Mouse (Mus musculus) 3T3-L1 (cell line): ENCODE data around the gene Crabp2.

Experiments used
- DNase-seq: peaks from one replicate; pipeline ENCODE4 v3.0.0-alpha.2; 2015; ENCODE audit warnings: low read depth, low spot score

Crabp2 gene

DNA sequence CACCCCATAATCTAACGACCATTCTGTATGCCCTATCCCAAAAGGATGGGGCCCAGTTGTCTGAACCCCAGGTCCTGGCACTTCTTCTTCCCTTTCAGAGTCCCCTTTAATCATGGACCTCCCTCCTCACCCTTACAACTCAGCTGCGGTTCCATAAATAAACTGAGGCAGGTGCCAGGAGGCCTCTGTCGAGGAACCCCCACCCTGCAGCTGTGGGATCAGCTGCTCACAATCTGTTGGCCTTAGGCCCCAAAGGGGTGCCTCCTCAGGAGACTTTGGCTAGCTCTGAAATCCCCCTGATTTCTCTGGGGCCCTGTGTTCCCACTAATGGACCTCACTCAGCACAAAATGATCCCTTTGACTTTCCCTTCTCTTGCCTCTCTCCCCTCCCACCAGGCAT is 35.6 kb downstream of the Crabp2 start:
- DNase-seq = no peak

DNA sequence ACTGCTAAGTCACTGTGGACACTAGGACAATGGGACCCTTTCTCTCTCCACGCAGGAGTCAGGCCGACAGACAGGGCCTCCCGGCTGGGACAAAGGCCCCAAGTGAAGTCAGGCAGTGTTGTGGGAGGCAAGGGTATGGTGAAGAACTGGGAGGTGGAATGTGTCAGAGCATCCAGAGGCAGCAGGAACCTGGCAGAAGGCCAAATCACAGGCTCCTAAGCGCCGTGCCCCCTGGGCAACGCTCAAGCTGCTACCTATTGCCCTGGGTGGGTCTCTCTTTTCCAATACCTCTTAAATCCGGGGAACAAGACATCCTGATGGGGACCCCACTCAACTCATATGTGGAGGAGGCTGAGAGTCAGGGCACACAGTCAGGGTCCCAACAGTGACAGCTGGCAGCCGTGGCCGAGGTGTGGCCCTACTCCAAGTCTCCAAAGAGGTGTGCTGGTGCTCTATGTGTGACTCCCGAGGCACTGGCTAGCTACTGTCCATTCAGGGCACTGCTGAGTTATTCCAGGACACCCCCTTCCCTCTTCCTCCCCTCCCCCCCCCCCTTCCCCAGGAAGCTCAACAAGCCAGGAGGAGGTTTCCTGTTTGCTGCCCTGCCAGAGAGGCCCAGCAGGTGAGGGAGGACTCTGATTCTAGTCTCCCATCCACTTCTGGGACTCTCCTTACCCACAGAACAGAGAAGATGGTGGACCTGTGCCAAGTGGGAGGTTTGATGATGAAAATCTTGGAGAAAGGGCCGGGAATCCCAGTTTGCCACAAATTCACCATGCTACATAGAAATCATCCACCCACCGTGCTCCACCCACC is 37.2 kb downstream of the Crabp2 start:
- peak; percentile 67 for DNase-seq

DNA sequence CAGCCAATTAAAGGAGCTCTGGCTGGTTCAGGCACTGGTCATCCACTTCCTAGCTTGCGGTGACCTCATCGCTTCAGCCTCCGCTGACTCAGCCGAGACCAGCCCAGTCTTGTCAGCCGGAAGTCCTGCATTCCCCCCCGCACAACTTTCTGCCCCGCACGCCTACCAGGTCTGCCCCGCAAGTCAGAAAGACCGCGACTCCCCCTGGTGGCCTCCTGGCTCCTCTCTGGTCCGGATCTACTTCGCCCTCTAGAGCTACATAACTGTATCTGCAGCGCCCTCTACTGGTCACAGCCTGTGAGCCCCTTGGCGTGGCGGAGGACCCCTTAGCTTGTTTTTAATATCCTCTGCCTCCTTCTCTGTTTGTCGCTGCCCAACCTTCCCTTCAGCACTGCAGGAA is 38.4 kb downstream of the Crabp2 start:
- DNase-seq = peak; percentile 97

DNA sequence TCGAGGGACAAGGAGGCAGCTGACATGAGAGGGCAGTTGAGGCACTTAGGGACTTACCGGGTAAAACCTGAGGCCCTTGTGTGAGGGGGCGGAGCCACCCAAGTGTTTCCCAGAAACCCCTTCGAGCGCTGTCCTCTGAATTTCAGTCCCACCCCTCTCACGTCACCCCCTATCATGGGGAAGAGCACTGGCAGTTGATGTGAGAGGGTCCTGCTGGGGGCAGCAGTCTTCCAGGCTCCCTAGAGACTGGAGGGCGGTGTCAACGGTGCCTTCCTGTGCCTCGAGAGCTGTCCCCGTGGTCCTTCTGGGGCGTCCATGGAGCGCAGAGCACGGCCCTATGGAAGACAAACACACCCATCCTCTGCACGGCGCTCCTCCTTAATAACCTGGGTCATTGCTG is 39.2 kb downstream of the Crabp2 start:
- no peak for DNase-seq

DNA sequence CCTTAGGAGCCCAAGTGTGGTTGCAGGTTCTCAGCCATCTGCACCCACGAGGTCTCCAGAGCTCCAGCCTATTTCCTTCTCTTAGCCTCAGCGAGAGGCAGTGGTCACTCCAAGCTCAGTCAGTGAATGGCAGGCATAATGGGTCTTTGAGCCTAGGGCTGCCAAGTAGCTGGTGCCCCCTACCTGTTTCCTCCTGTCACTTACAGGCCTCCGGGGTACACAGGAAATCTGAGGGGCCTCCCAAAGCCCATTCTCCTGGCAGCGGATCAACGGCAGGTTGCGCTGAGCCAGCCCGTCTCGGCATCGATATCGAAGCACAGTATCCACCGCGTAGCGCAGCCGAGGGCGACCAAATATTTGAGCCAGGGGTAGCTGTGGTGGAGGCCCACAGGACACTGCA is 39.6 kb downstream of the Crabp2 start:
- no peak for DNase-seq

DNA sequence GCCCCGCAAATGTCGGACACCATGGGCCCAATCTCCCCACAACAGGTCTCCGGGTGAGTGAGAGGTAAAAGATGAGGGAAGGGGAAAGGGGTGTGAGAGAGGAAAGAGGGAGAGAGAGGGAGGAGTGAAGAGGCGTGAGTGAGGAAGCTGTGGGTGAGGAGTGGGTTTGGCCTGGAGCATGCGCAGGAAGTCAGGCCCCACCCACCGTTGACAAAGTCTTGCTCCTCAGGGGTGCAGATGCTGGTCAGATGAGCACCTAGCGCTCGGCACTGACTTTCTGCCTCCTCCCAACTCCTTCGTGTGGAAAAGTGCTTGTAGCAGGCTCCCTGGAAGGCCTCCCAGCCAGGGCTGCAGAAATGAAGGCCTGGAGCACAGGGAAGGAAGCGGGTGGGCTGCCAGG is 41.5 kb downstream of the Crabp2 start:
- no peak for DNase-seq

DNA sequence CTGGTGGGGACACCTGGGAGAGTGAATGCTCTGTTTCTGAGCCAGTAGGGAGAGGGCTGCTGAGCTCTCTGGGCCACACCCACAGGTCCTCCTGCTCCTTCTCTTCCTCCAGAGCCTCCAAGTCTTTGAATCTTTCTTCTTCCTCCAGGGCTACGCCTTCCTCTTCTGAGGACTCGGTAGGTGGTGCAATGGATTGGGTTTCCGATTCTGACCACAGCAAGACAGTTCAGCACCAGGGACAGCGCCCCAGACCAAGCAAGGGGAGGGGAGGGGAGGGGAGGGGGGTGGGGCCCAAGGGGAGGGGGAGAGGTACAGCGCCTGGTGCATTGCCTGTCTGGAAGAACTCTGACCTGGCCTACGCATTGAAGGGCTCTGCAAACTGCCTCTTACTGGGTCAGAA is 45.0 kb downstream of the Crabp2 start:
- DNase-seq = peak; percentile 50

DNA sequence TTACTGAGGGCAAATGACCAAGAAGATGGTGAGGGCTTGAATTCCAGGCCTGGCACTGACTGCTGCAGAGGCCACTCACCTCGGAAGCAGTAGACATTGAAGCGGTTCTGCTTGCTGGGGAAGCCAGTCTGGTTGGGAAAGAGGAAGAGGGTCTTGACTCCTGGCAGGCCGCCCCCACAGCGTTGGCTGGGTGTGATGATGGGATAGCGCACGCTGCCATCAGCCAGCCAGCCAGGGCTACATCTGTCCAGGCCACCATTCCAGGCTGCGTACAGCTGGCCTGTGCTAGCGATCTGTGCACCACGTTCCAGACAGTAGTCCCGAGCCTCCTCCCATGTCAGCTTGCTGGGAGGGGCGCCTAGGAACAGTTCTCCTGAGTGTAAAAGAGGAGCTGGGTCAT is 46.9 kb downstream of the Crabp2 start:
- no peak for DNase-seq

DNA sequence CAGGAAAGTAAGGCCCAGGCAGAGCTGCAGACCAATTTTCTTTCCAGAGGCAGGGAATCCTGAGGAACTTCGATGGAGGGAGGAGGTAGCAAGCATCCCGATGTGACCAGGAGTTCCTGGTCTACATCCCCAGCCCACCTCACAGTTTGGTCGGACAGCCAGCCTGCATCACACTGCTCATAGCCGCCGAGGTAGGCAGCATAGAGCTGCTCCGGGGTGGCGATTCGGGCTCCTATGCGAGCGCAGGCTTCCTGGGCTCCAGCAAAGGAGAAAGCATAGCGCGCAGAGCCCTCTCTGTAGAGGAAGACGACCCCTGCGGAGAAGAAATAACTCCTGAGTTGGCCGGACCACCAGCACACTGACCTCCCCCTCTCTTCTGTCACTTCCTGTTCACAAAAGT is 47.9 kb downstream of the Crabp2 start:
- no peak for DNase-seq

DNA sequence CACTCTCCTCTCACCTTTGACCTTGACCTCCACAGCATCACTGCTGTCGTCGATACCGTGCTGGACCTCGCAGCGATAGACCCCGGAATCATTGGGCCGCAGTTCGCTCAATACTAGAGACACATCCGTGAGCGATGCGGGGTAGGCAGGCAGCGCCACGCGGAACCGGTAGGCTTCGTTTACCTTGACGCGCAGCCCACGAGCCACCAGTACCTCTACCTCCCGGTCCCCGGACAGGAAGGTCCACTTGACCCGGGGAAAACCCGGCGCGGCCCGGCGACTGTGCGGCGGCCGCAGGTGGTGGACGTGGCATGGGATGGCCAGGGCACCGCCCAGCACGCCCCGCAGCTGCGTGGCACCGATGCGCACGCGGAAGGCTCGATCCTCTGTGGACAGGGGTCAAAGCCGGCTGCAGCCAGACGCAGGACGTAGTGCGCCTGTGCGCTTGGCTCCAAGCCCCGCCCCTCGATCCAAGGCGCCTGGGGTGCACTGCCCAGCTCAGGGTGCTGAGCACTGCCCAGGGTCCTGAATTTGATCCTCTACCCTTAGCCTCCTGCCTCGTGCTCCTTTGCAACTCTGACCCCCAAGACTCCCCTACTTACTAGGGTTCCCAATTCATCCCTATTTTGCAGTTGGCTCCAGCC is 48.6 kb downstream of the Crabp2 start:
- no peak for DNase-seq

DNA sequence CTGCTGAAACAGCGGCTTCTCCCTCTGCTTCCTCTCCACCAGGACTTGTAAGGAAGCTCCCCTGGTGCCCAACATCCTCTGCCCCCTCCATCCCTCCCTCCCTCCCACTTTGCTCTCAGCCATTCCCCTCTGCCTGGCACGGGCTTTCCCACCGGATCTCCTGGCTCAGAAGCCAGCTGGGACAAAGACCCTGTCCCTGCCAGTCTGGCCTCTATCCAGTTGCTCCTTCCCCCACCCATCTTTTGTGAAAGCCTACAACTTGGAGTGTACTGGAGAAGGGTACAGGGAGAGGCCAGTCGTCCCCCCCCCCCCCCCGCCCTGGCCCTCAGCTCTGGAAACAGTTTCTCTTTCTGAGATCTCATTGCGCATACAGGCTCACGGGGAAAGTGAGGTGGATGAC is 50.3 kb downstream of the Crabp2 start:
- DNase-seq = no peak

DNA sequence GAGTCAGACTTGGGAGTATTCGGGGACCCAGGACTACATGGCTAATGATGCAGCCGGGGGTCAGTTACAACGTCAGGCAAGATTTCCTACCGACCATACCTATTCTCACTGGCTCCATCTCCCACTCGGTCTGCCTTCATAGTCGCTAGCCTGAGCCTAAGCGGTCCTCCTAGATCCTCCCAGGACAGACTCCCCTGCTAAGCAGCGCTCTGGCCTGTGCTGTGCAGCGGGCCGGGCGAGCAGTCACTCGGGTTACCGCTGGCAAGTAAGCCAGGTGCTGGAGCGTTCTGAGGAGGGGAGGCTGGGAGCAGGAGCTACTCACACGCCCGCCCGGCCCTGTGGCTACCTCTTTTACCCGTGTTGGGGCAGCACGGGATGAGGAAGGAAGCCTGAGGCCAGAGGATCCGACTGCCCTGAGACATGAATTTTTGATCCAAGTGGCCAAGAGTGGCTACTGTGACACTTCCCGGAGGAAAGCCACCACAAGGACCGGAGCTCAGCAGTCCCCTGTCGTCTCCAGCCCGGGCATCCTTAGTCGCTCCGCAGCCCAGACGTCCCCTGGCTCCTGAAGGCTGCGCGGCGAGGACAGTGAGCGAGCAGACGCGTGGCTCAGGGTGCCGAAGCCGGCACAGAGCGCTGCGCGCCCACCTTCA is 50.9 kb downstream of the Crabp2 start:
- no peak for DNase-seq

DNA sequence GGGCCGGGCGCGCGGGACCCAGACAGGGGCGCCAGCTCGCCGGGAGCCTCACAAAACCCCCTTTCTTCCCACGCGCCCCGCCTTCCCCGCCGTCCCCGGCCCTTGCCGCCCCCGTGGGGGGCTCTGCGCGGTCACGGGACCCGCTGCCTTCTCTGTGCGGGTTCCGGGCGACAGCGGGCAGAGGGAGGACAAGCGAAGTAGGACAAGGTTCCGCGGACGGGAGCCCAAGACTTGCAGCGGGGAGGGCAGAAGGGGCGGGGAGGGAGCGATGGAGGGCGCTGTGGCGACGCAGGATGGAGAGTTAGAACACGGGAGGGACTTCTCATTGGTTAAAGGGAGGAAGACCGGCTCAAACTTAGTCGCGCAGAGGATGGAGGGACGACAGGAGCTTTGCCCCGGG is 51.7 kb downstream of the Crabp2 start, which contains the start of gene Bcan:
Gene Bcan (minus strand): TSS at position 50 of the 400 bp plus-strand sequence.
- no peak for DNase-seq

DNA sequence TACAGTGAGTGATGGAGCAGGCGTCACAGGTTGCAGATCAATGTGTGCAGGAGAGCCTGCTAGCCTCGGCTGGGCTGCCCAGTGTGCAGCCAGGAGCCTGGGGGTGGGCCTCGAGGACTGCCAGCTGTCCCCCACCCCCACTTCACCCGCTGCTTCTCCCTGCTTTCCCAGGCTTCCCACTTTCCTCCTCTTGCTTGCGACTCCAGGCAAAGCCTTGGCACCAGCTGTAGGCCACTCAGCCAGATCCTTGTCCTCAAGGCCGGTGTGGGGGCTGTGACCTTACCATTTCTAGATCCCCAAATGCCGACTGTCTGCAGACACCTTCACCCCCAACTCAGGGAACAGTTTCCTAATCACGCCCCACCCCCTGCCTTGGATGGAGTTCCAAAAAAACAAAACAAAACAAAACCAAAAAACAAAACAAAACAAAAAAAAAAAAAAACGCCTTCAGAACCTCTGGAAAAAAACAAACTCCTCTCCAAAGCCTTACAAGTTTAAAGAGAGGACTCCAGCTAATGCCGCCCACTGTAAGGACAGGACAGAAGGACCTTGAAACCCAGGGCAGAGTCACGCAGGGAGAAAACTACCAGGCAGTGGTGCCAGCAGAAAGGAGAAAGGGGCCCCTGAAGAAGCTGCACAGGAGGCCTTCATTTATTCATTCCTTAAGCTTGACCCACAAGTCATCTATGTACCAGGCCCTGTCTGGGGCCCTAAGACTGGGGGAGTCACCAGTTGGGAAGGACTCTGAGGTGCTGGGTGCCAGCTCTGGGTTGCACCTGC is 52.5 kb downstream of the Crabp2 start:
- DNase-seq = no peak

DNA sequence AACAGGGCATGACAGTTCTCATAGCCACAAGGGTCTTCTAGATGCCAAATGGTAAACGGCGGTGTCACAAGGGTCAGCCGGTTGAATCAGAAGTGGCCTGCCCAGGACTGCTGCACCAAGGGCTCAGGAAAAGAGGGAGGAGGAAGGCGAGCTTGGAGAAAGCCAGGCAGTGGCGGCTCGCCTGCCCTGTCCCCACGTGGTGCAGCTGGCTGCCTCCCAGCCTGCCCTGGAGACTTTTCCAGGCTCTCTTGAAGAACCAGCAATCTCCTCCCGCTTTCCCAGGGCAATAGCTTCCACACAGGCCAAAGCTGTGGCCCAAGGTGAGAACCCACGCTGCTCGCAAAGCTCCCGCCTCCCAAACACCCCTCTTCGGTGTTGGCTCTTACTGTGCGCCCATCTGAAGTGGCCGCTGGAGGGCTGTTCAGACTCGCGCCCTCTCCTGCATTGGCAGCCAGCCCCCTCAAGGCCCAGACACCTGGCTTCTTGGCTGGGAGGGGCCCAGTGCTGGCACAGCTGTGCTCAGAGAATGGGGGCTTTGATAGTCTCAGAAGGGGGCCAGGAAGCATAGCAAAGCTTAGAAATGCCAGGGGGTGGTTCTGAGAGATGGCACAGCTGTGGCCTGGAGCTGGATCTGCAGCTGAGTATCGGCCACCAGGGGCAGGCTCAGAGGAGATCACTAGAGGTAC is 54.0 kb downstream of the Crabp2 start:
- no peak for DNase-seq
